Mouse (Mus musculus) hematopoietic stem cell, adult 5-6 weeks (primary cell): ENCODE data around the gene Gde1. TPM values are rescaled to one million over a fixed set of nuclear protein-coding genes. Genes with fewer than 3 reads are reported as not detected.
A peak's percentile ranks its signal among the peaks of the same experiment; 100 is the strongest.

Experiments used
- ATAC-seq, 2 experiments: fragments of 125-278 bp in 1 of 2; replicated peaks in 1 of 2; 2 replicates each; pipeline ENCODE4 v1.8.0; 2016 to 2017; ENCODE audit warnings: inconsistent platforms in 2 of 2, mild to moderate bottlenecking in 2 of 2, moderate number of reproducible peaks in 2 of 2, low read depth in 1 of 2, moderate TSS enrichment in 1 of 2; ENCODE audit not compliant: low FRiP score in 2 of 2, poor library complexity in 2 of 2, severe bottlenecking in 2 of 2, insufficient read depth in 1 of 2, low TSS enrichment in 1 of 2
- total RNA-seq: library from RNA; stranded (forward); fragments of 172-1452, 232-1000 nt; gene quantifications from 2 replicates; pipeline ENCODE4 v1.2.3, GENCODE M21; 2017

The Gde1 gene
- total RNA-seq: 30.0 and 36.3 TPM in 2 replicates

DNA sequence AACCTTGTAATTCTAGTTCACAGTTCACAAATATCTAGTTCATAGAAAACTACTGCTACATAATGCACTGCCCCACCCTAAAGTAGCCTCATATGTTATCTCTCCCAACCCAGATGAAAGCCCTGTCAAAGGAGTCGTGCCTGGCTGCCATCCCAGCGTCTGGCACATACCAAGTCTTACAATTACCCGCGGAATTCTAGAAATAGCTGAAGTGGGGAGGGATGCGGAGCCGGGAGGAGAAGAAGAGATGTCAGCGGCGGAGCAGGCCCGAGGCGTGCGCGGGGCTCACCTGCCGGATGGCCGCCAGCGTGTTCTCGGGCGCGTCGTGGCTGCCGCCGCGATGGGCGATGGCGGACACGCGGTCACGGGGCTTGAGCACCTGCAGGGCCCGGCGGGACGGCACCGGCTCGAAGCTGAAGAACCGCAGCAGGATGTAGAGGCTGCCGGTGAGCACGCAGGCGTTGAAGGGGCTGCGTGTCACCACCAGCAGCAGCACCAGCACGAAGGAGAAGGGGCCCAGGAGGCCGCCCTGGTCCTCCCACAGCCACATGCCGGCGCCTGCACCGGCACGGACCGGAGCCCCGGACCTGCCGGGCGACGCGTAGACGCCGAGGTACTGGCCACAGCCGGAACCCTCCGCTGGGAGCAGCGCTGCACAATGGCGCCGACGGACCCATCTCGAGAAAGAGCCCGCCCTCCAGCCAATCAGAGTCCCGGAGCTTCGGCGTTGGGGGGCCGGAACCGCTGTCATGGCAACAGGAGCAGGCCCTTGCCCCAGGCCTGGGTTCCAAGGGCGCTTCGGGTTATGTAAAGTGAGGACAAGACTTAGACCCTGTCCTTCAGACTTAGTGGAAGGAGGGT is at the start of gene Gde1:
Gene Gde1 (minus strand): TSS at position 678 of the 861 bp plus-strand sequence.
- ATAC-seq: peak; percentile 92 to 94

- no peak for ATAC-seq
These were observed 46.0 kb upstream of the Gde1 start for GRCm38 (mm10) chr7:118751625-118752024.

DNA sequence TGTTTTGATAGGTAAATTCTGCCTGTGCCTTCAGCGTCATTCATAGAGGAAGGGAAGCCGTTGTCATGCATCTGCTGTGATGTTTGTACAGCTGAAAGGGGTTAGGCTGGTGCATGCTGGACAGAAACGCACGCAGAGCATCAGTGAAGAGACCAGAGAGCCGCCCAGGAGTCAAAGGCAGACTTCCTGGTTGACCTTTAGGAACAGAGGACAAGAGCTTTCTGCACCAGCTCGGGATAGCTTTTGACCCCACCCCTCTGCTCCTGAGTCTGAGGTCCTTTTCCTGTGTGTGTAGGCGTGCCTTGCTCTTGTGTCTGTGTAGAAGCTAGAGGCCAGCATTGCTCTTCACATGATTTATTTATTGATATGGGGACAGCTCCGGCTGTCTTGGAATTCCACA is 44.1 kb upstream of the Gde1 start:
- no peak for ATAC-seq

GRCm38 (mm10) chr7:118747891-118748672 is 42.5 kb upstream of the Gde1 start:
- ATAC-seq: no peak

DNA sequence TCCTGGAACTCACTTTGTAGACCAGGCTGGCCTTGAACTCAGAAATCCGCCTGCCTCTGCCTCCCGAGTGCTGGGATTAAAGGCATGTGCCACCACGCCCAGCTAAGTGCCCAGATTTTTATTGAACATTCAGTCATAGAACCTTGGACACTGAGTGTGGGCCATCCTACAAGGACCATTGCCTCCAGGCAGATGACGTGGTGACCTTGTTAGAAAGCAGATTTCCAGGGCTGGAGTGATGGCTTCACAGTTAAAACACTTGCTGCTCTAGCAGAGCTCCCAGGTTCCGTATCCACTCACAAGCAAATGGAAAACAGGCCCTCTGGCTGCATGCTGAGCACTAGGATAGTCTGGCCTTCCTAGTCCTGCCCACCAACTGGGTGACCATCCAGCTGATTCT is 39.2 kb upstream of the Gde1 start:
- ATAC-seq: no peak

- ATAC-seq: no peak
These were observed 36.7 kb upstream of the Gde1 start for GRCm38 (mm10) chr7:118742278-118742677.

DNA sequence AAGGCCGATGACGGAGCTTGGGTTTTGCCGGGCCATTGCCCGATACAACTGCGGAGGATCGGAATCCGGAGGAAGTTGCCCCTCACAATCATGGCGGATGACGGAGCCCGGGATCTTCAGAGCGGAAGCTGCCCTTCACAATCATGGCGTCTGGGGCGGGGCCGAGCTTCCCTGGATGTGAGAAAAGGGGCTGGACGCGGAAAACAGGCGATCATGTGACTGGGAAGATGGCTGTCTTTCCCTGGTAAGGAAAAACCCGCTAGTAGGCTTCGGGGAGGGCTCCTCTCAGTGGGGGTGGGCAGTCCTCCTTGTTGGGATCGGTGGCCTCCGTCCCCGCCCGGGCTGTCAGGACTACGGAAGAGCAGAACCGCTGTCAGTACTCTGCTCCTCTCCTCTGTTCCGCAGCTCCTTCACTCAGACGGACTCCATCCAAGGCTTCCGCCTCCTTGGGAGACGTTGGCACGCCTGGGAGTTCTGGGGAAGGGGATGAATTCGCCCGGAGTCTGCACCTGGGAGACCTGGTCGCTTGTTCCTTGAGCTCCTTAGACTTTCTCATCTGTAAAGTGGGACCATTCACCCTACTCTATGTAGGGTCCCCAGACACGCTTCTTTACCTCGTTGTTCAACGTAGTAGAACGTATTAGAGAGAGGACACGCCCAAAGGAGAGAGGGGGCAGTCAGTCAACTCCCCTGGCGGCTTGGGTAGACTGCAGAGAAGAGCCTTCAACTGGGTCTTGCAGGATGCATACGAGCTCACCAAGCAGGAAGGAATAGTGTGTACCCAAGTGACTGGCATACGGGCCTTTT is 35.2 kb upstream of the Gde1 start:
- peak; percentile 96 to 97 for ATAC-seq

DNA sequence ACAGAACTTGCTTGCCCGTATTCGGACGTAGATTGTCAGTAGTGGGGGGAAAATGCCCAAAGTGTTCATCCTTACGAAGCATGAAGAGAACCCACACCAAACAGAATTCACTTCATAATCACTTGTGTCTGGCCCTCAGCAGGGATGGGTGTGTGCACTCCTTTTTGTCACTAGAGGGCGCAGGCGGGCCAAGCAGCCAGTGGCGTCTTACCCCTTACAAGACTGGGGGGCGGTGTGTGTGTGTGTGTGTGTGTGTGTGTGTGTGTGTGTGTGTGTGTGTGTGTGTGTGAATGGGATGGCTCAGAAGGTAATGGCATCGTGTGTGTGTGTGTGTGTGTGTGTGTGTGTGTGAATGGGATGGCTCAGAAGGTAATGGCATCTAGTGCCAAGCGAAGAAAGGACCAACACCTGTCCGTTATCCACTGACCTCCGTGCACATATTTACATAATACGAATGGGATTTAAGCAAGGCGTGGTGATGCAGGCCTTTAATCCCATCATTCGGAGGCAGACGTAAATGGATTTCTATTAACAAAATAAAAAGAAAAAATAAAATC is 34.5 kb upstream of the Gde1 start, which contains the start of gene Vps35l:
Gene Vps35l (plus strand): TSS at position 252 of the 557 bp plus-strand sequence.
- peak; percentile 75 to 81 for ATAC-seq

DNA sequence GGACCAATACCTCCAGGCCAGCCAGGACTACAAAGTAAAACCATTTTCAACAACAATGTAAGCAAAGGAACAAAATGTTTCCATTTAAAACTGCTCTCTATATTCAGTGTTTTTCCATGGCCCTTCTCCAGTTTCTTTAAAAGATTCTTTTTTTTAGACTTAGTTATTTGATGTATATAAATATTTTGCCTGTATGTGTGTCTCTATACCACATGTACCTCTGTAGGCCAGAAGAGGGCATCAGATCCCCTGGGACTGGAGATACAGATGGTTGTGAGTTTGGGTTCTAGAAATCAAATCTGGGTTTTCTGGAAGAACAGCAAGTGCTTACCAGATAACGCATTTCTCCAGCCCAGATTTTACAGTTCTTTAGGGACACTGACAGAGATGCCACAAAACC is 33.2 kb upstream of the Gde1 start:
- ATAC-seq: no peak

GRCm38 (mm10) chr7:118733225-118733624 is 27.6 kb upstream of the Gde1 start:
- no peak for ATAC-seq

DNA sequence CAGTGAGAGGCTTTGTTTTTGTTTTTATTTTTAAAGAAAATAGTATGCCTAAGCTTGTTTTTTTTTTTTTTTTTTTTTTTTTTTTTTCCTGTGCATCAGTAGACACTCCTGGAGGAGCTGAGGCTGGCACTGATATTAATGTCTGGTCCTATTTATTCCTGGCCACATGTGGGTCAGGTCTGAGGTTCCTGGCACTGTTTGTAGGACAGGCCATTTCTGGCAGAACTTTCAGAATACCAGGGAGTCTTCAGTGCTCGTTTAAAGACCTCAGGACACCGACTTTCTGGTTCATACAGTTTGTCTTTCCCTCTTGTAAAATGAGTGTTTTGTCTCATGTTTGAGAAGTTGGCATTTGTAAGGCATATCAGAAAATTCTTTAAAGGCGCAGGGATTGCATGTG is 26.2 kb upstream of the Gde1 start:
- ATAC-seq: no peak

GRCm38 (mm10) chr7:118728846-118729587 is 23.4 kb upstream of the Gde1 start:
- ATAC-seq: no peak

DNA sequence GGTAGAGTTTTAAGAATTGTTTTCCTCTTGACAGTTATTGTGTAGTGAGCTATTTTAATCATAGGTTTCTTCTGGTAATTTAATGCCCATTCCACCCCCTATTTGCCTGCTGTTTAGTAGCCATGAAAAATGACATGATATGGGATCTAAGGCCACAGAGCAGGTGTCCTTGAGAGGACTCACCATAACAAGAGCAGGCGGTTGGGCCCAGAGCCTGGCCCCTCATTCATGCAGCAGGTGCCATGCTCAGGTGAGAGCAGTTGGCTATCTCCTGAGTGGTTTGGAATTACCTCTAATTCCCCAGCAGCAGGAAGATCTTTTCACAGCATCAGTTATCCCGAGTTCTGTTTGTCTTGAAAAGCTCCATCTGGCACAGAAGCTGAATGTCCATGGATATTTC is 19.9 kb upstream of the Gde1 start:
- ATAC-seq: no peak

DNA sequence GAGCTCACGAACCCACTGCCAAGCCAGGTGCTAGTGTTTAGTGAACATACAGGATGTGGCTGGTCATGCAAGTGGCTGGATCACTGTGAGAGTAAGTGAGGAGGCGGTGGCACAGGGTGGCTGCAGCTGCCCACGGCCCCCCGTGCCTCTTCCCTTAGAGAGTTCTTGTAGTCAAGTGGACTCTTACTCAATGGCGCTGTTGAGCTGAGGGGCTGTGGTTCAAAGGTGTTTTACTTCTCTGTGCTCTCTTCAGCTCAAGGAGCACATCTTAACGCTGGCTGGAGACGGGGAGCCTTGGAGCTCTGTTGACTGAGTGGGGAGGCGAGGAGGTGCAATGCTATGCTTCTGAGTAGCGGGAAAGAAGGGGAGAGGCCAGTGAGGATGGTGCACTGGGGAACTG is 18.3 kb upstream of the Gde1 start:
- no peak for ATAC-seq

DNA sequence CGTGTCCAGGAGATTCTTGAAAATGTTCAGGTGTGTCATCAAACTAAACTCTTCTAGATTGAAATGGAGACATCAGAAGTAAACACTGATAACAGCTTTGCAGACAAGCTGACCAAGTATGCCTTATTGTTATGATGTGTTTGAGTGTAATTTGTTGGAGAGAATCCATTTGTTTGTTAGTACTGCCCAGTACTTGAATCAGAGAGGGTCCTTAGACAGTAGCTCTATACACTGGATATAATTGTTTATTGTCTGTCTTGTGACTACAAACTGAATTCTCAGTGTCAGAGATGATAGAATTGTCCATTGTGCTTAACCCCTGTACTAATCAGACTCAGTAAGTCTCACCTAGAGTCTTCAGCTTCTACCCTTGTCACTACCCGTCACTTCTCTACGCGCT is 12.5 kb upstream of the Gde1 start:
- no peak for ATAC-seq

DNA sequence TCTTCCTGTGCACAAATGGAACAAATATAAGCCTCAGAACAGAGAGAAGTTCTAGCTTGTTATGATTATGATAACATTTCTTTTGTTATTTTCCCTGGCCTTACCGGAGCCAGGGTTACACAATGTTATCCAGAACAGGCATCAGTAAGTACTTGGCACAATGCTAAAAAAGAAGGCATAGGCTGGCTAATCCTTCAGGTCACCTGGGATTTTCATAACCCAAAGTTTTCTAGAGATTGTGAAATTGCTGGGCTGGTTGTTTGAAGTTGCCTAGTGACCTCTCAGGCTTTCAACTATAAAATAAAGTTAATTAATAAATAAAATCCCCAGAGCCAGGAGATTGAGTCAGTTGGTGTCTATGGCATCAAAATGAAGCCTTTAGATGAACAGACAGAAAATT is 9.3 kb upstream of the Gde1 start:
- ATAC-seq: no peak
